Mouse (Mus musculus): ENCODE data around the gene Tnn. TPM values are rescaled to one million over a fixed set of nuclear protein-coding genes. Genes with fewer than 3 reads are reported as not detected.

Gene Tnn
- polyA plus RNA-seq, 1 experiment from 2014 or later: not detected

GRCm38 (mm10) chr1:160078882-160079661 lies 74.3 kb downstream of the Tnn start:
- 69% methylated on average over 14 of the region's 14 CpGs for WGBS
- Histone ChIP-seq H3K4me3 (ENCODE audit: low read depth, low read length) (no peak overlapping the region), H3K27ac (replicated peaks; ENCODE audit: low read depth, low read length) (no peak overlapping the region), H3K9me3 (ENCODE audit: control insufficient read depth, low read length) (no peaks in the 10 kb centered on the region), H3K4me2 (ENCODE audit: low read depth, severe bottlenecking) (no peak overlapping the region), H3K9ac (ENCODE audit: low read length) (no peak overlapping the region), H3K27me3 (ENCODE audit: control insufficient read depth, insufficient read depth, low read length) (no peaks in the 10 kb centered on the region), H3K36me3 (ENCODE audit: control insufficient read depth, insufficient read depth, low read length) (no peaks in the 10 kb centered on the region), H3K4me1 (ENCODE audit: control insufficient read depth, insufficient read depth, low read length) (no peaks in the 10 kb centered on the region)
- DNase-seq (ENCODE audit: low spot score) (no peak), ATAC-seq (ENCODE audit: insufficient number of reproducible peaks, low FRiP score, low TSS enrichment, low read depth) (no peak)

GRCm38 (mm10) chr1:160064547-160065144 lies 88.7 kb downstream of the Tnn start:
- H3K4me2 ChIP-seq (ENCODE audit: low read depth, severe bottlenecking): no peak overlapping the region
- H3K4me3 ChIP-seq (ENCODE audit: low read depth, low read length): no peak overlapping the region
- H3K27ac ChIP-seq (replicated peaks; ENCODE audit: low read depth, low read length): no peak overlapping the region
- 81% methylated on average over 7 of the region's 7 CpGs for WGBS
- H3K4me1 ChIP-seq (ENCODE audit: control insufficient read depth, insufficient read depth, low read length): no peaks in the 10 kb centered on the region
- no peaks in the 10 kb centered on the region for H3K36me3 ChIP-seq (ENCODE audit: control insufficient read depth, insufficient read depth, low read length)
- no peaks in the 10 kb centered on the region for H3K9me3 ChIP-seq (ENCODE audit: control insufficient read depth, low read length)
- H3K9ac ChIP-seq (ENCODE audit: low read length): no peak overlapping the region
- H3K27me3 ChIP-seq (ENCODE audit: control insufficient read depth, insufficient read depth, low read length): no peaks in the 10 kb centered on the region
- DNase-seq (ENCODE audit: low spot score) (no peak), ATAC-seq (ENCODE audit: insufficient number of reproducible peaks, low FRiP score, low TSS enrichment, low read depth) (no peak)

GRCm38 (mm10) chr1:160061725-160062366 lies 91.5 kb downstream of the Tnn start:
- no peaks in the 10 kb centered on the region for H3K4me1 ChIP-seq (ENCODE audit: control insufficient read depth, insufficient read depth, low read length)
- H3K9ac ChIP-seq (ENCODE audit: low read length): no peak overlapping the region
- no peak overlapping the region for H3K4me3 ChIP-seq (ENCODE audit: low read depth, low read length)
- no peaks in the 10 kb centered on the region for H3K27me3 ChIP-seq (ENCODE audit: control insufficient read depth, insufficient read depth, low read length)
- peak; percentile 37 for DNase-seq (ENCODE audit: low spot score)
- no peaks in the 10 kb centered on the region for H3K36me3 ChIP-seq (ENCODE audit: control insufficient read depth, insufficient read depth, low read length)
- H3K4me2 ChIP-seq (ENCODE audit: low read depth, severe bottlenecking): no peak overlapping the region
- 50% methylated on average over 3 of the region's 3 CpGs for WGBS
- H3K27ac ChIP-seq (replicated peaks; ENCODE audit: low read depth, low read length): no peak overlapping the region
- no peaks in the 10 kb centered on the region for H3K9me3 ChIP-seq (ENCODE audit: control insufficient read depth, low read length)
- ATAC-seq (ENCODE audit: insufficient number of reproducible peaks, low FRiP score, low TSS enrichment, low read depth): no peak

GRCm38 (mm10) chr1:160061321-160061720 lies 92.1 kb downstream of the Tnn start:
- Histone ChIP-seq H3K9me3 (ENCODE audit: control insufficient read depth, low read length) (no peaks in the 10 kb centered on the region), H3K4me3 (ENCODE audit: low read depth, low read length) (no peak overlapping the region), H3K27ac (replicated peaks; ENCODE audit: low read depth, low read length) (no peak overlapping the region), H3K4me2 (ENCODE audit: low read depth, severe bottlenecking) (no peak overlapping the region), H3K27me3 (ENCODE audit: control insufficient read depth, insufficient read depth, low read length) (no peaks in the 10 kb centered on the region), H3K9ac (ENCODE audit: low read length) (no peak overlapping the region), H3K36me3 (ENCODE audit: control insufficient read depth, insufficient read depth, low read length) (no peaks in the 10 kb centered on the region), H3K4me1 (ENCODE audit: control insufficient read depth, insufficient read depth, low read length) (no peaks in the 10 kb centered on the region)
- no peak for ATAC-seq (ENCODE audit: insufficient number of reproducible peaks, low FRiP score, low TSS enrichment, low read depth)
- no peak for DNase-seq (ENCODE audit: low spot score)
- WGBS: 83% methylated on average over 5 of the region's 5 CpGs

GRCm38 (mm10) chr1:160060542-160060941 lies 92.8 kb downstream of the Tnn start:
- Histone ChIP-seq H3K9me3 (ENCODE audit: control insufficient read depth, low read length) (no peaks in the 10 kb centered on the region), H3K9ac (ENCODE audit: low read length) (no peak overlapping the region), H3K36me3 (ENCODE audit: control insufficient read depth, insufficient read depth, low read length) (no peaks in the 10 kb centered on the region), H3K4me2 (ENCODE audit: low read depth, severe bottlenecking) (no peak overlapping the region), H3K27ac (replicated peaks; ENCODE audit: low read depth, low read length) (no peak overlapping the region), H3K4me1 (ENCODE audit: control insufficient read depth, insufficient read depth, low read length) (no peaks in the 10 kb centered on the region), H3K27me3 (ENCODE audit: control insufficient read depth, insufficient read depth, low read length) (no peaks in the 10 kb centered on the region), H3K4me3 (ENCODE audit: low read depth, low read length) (no peak overlapping the region)
- ATAC-seq (ENCODE audit: insufficient number of reproducible peaks, low FRiP score, low TSS enrichment, low read depth) (no peak), DNase-seq (ENCODE audit: low spot score) (no peak)
- 72% methylated on average over 6 of the region's 6 CpGs for WGBS

- DNase-seq (ENCODE audit: low spot score) (no peak), ATAC-seq (ENCODE audit: insufficient number of reproducible peaks, low FRiP score, low TSS enrichment, low read depth) (no peak)
- Histone ChIP-seq H3K4me3 (ENCODE audit: low read depth, low read length) (no peak overlapping the region), H3K9ac (ENCODE audit: low read length) (no peak overlapping the region), H3K4me1 (ENCODE audit: control insufficient read depth, insufficient read depth, low read length) (no peaks in the 10 kb centered on the region), H3K4me2 (ENCODE audit: low read depth, severe bottlenecking) (no peak overlapping the region), H3K9me3 (ENCODE audit: control insufficient read depth, low read length) (no peaks in the 10 kb centered on the region), H3K27me3 (ENCODE audit: control insufficient read depth, insufficient read depth, low read length) (no peaks in the 10 kb centered on the region), H3K36me3 (ENCODE audit: control insufficient read depth, insufficient read depth, low read length) (no peaks in the 10 kb centered on the region), H3K27ac (replicated peaks; ENCODE audit: low read depth, low read length) (no peak overlapping the region)
- 77% methylated on average over 1 of the region's 1 CpGs for WGBS
Observed at GRCm38 (mm10) chr1:160059908-160060307, 93.5 kb downstream of the Tnn start.

- H3K4me1 ChIP-seq (ENCODE audit: control insufficient read depth, insufficient read depth, low read length): no peaks in the 10 kb centered on the region
- H3K9ac ChIP-seq (ENCODE audit: low read length): no peak overlapping the region
- no peak for DNase-seq (ENCODE audit: low spot score)
- no peak overlapping the region for H3K27ac ChIP-seq (replicated peaks; ENCODE audit: low read depth, low read length)
- H3K4me3 ChIP-seq (ENCODE audit: low read depth, low read length): no peak overlapping the region
- H3K27me3 ChIP-seq (ENCODE audit: control insufficient read depth, insufficient read depth, low read length): no peaks in the 10 kb centered on the region
- WGBS: 81% methylated on average over 3 of the region's 3 CpGs
- ATAC-seq (ENCODE audit: insufficient number of reproducible peaks, low FRiP score, low TSS enrichment, low read depth): no peak
- H3K36me3 ChIP-seq (ENCODE audit: control insufficient read depth, insufficient read depth, low read length): no peaks in the 10 kb centered on the region
- H3K4me2 ChIP-seq (ENCODE audit: low read depth, severe bottlenecking): no peak overlapping the region
- H3K9me3 ChIP-seq (ENCODE audit: control insufficient read depth, low read length): no peaks in the 10 kb centered on the region
Observed at GRCm38 (mm10) chr1:160057657-160058056, 95.7 kb downstream of the Tnn start.

- WGBS: 88% methylated on average over 5 of the region's 5 CpGs
- H3K9me3 ChIP-seq (ENCODE audit: control insufficient read depth, low read length): no peaks in the 10 kb centered on the region
- ATAC-seq (ENCODE audit: insufficient number of reproducible peaks, low FRiP score, low TSS enrichment, low read depth) (no peak), DNase-seq (ENCODE audit: low spot score) (no peak)
- H3K4me2 ChIP-seq (ENCODE audit: low read depth, severe bottlenecking): no peak overlapping the region
- no peak overlapping the region for H3K4me3 ChIP-seq (ENCODE audit: low read depth, low read length)
- no peaks in the 10 kb centered on the region for H3K36me3 ChIP-seq (ENCODE audit: control insufficient read depth, insufficient read depth, low read length)
- H3K27ac ChIP-seq (replicated peaks; ENCODE audit: low read depth, low read length): no peak overlapping the region
- no peaks in the 10 kb centered on the region for H3K27me3 ChIP-seq (ENCODE audit: control insufficient read depth, insufficient read depth, low read length)
- H3K9ac ChIP-seq (ENCODE audit: low read length): no peak overlapping the region
- H3K4me1 ChIP-seq (ENCODE audit: control insufficient read depth, insufficient read depth, low read length): no peaks in the 10 kb centered on the region
Observed at GRCm38 (mm10) chr1:160054366-160055078, 98.9 kb downstream of the Tnn start.
